Mouse (Mus musculus): ENCODE results near the gene Foxo3. TPM values are rescaled to one million over a fixed set of nuclear protein-coding genes. Genes with fewer than 3 reads are reported as not detected.

Gene Foxo3
- polyA plus RNA-seq, 1 experiment from 2014 or later, result 8.0 TPM

GRCm38 (mm10) chr10:42178751-42179150 is 97.8 kb downstream of the Foxo3 start:
- Histone ChIP-seq H3K27ac (replicated peaks) (no peak overlapping the region), H3K4me1 (replicated peaks; ENCODE audit: control insufficient read depth, insufficient read depth) (no peaks in the 10 kb centered on the region), H3K4me2 (replicated peaks; ENCODE audit: low read depth) (no peak overlapping the region), H3K36me3 (ENCODE audit: control insufficient read depth, insufficient read depth, low read length) (peaks cover 2% of the 10 kb centered on the region), H3K27me3 (ENCODE audit: control insufficient read depth, insufficient read depth, low read length) (no peaks in the 10 kb centered on the region), H3K9me3 (ENCODE audit: control insufficient read depth, low read length) (no peaks in the 10 kb centered on the region), H3K4me3 (ENCODE audit: low read depth, low read length) (no peak overlapping the region), H3K9ac (ENCODE audit: low read length) (no peak overlapping the region)
- ATAC-seq (ENCODE audit: low FRiP score, low TSS enrichment), result no peak
- 94% methylated on average over 11 of the region's 11 CpGs for WGBS
- TF ChIP-seq CTCF (IDR thresholded peaks at IDR 0.05; ENCODE audit: low read depth) (no peak), EP300 (optimal IDR thresholded peaks at IDR 0.05) (no peak)
- no peak for DNase-seq (ENCODE audit: low spot score)

GRCm38 (mm10) chr10:42177771-42178674 is 98.5 kb downstream of the Foxo3 start:
- Histone ChIP-seq H3K4me1 (replicated peaks; ENCODE audit: control insufficient read depth, insufficient read depth) (no peaks in the 10 kb centered on the region), H3K9me3 (ENCODE audit: control insufficient read depth, low read length) (no peaks in the 10 kb centered on the region), H3K27ac (replicated peaks) (peak overlapping the region; percentile 24; the same call in 1 of the 2 replicates), H3K27me3 (ENCODE audit: control insufficient read depth, insufficient read depth, low read length) (no peaks in the 10 kb centered on the region), H3K36me3 (ENCODE audit: control insufficient read depth, insufficient read depth, low read length) (no peaks in the 10 kb centered on the region; the same call in none of the 2 replicates), H3K9ac (ENCODE audit: low read length) (no peak overlapping the region), H3K4me2 (replicated peaks; ENCODE audit: low read depth) (no peak overlapping the region), H3K4me3 (ENCODE audit: low read depth, low read length) (no peak overlapping the region)
- TF ChIP-seq CTCF (IDR thresholded peaks at IDR 0.05; ENCODE audit: low read depth), result no peak
- DNase-seq (ENCODE audit: low spot score), result peak; percentile 37
- 71% methylated on average over 16 of the region's 16 CpGs for WGBS
- ATAC-seq (ENCODE audit: low FRiP score, low TSS enrichment), result peak; percentile 54

GRCm38 (mm10) chr10:42174283-42174682 is 102.3 kb downstream of the Foxo3 start:
- Histone ChIP-seq H3K9ac (ENCODE audit: low read length) (no peak overlapping the region), H3K36me3 (ENCODE audit: control insufficient read depth, insufficient read depth, low read length) (no peaks in the 10 kb centered on the region), H3K4me1 (replicated peaks; ENCODE audit: control insufficient read depth, insufficient read depth) (peaks cover 4% of the 10 kb centered on the region), H3K4me2 (replicated peaks; ENCODE audit: low read depth) (no peak overlapping the region), H3K27ac (replicated peaks) (no peak overlapping the region), H3K4me3 (ENCODE audit: low read depth, low read length) (no peak overlapping the region), H3K27me3 (ENCODE audit: control insufficient read depth, insufficient read depth, low read length) (no peaks in the 10 kb centered on the region), H3K9me3 (ENCODE audit: control insufficient read depth, low read length) (no peaks in the 10 kb centered on the region)
- no peak for DNase-seq (ENCODE audit: low spot score)
- no peak for ATAC-seq (ENCODE audit: low FRiP score, low TSS enrichment)
- 70% methylated on average over 5 of the region's 5 CpGs for WGBS
- TF ChIP-seq EP300 (optimal IDR thresholded peaks at IDR 0.05) (no peak), CTCF (IDR thresholded peaks at IDR 0.05; ENCODE audit: low read depth) (no peak)

- Histone ChIP-seq H3K27ac (replicated peaks) (no peak overlapping the region), H3K4me3 (ENCODE audit: low read depth, low read length) (no peak overlapping the region), H3K9me3 (ENCODE audit: control insufficient read depth, low read length) (no peaks in the 10 kb centered on the region), H3K27me3 (ENCODE audit: control insufficient read depth, insufficient read depth, low read length) (no peaks in the 10 kb centered on the region), H3K9ac (ENCODE audit: low read length) (no peak overlapping the region), H3K4me2 (replicated peaks; ENCODE audit: low read depth) (no peak overlapping the region), H3K36me3 (ENCODE audit: control insufficient read depth, insufficient read depth, low read length) (no peaks in the 10 kb centered on the region), H3K4me1 (replicated peaks; ENCODE audit: control insufficient read depth, insufficient read depth) (peaks cover 4% of the 10 kb centered on the region)
- DNase-seq (ENCODE audit: low spot score) (no peak), ATAC-seq (ENCODE audit: low FRiP score, low TSS enrichment) (no peak)
- TF ChIP-seq CTCF (IDR thresholded peaks at IDR 0.05; ENCODE audit: low read depth), result no peak
- TF ChIP-seq EP300 (optimal IDR thresholded peaks at IDR 0.05), result no peak
- WGBS, result 35% methylated on average over 1 of the region's 1 CpGs
These were observed 102.7 kb downstream of the Foxo3 start for GRCm38 (mm10) chr10:42173839-42174238.

GRCm38 (mm10) chr10:42170889-42171347 is 105.6 kb downstream of the Foxo3 start:
- DNase-seq (ENCODE audit: low spot score), result no peak
- Histone ChIP-seq H3K4me3 (ENCODE audit: low read depth, low read length) (no peak overlapping the region), H3K4me2 (replicated peaks; ENCODE audit: low read depth) (no peak overlapping the region), H3K9me3 (ENCODE audit: control insufficient read depth, low read length) (no peaks in the 10 kb centered on the region), H3K27ac (replicated peaks) (no peak overlapping the region; the same call in 1 of the 2 replicates), H3K4me1 (replicated peaks; ENCODE audit: control insufficient read depth, insufficient read depth) (peaks cover 4% of the 10 kb centered on the region), H3K27me3 (ENCODE audit: control insufficient read depth, insufficient read depth, low read length) (no peaks in the 10 kb centered on the region), H3K9ac (ENCODE audit: low read length) (no peak overlapping the region), H3K36me3 (ENCODE audit: control insufficient read depth, insufficient read depth, low read length) (no peaks in the 10 kb centered on the region)
- WGBS, result 11% methylated on average over 5 of the region's 5 CpGs
- TF ChIP-seq CTCF (IDR thresholded peaks at IDR 0.05; ENCODE audit: low read depth), result no peak
- no peak for TF ChIP-seq EP300 (optimal IDR thresholded peaks at IDR 0.05)
- ATAC-seq (ENCODE audit: low FRiP score, low TSS enrichment), result no peak; the same call in 1 of the 2 replicates

- Histone ChIP-seq H3K9ac (ENCODE audit: low read length) (no peak overlapping the region), H3K4me3 (ENCODE audit: low read depth, low read length) (no peak overlapping the region), H3K27me3 (ENCODE audit: control insufficient read depth, insufficient read depth, low read length) (no peaks in the 10 kb centered on the region), H3K36me3 (ENCODE audit: control insufficient read depth, insufficient read depth, low read length) (no peaks in the 10 kb centered on the region), H3K27ac (replicated peaks) (no peak overlapping the region; the same call in 1 of the 2 replicates), H3K9me3 (ENCODE audit: control insufficient read depth, low read length) (no peaks in the 10 kb centered on the region), H3K4me1 (replicated peaks; ENCODE audit: control insufficient read depth, insufficient read depth) (peaks cover 4% of the 10 kb centered on the region), H3K4me2 (replicated peaks; ENCODE audit: low read depth) (no peak overlapping the region)
- ATAC-seq (ENCODE audit: low FRiP score, low TSS enrichment), result 0 out of 2 replicates have a peak, but pooled peaks have one; percentile 15
- TF ChIP-seq EP300 (optimal IDR thresholded peaks at IDR 0.05), result no peak
- no peak for TF ChIP-seq CTCF (IDR thresholded peaks at IDR 0.05; ENCODE audit: low read depth)
- DNase-seq (ENCODE audit: low spot score), result no peak
- 67% methylated on average over 5 of the region's 5 CpGs for WGBS
These were observed 106.4 kb downstream of the Foxo3 start for GRCm38 (mm10) chr10:42170201-42170600.

Data from stomach, postnatal 0 days (tissue).